Mouse (Mus musculus) lung, postnatal 10 days (tissue): ENCODE measurements at regions not wholly inside any gene's neighbourhood (a gene's known extent, or its start where the extent isn't known, plus 50 kb on each side); places are given as distances from the start of the nearest gene placed in this dataset.

Experiments used
- DNase-seq: peaks from one replicate; pipeline ENCODE4 v3.0.0; 2021

- no peak for DNase-seq
Observed at GRCm38 (mm10) chr2:63920997-63921396, 176.8 kb downstream of the Fign start.

GRCm38 (mm10) chr2:63920019-63920418, 177.8 kb downstream of the Fign start:
- DNase-seq, result no peak

- no peak for DNase-seq
Observed at GRCm38 (mm10) chr2:63900644-63901043, 197.2 kb downstream of the Fign start.

GRCm38 (mm10) chr2:63878477-63878876, 219.4 kb downstream of the Fign start:
- DNase-seq, result no peak

GRCm38 (mm10) chr2:63877387-63877786, 220.5 kb downstream of the Fign start:
- DNase-seq, result no peak

- DNase-seq, result peak; percentile 8
Observed at GRCm38 (mm10) chr2:63876375-63876774, 221.5 kb downstream of the Fign start.

- no peak for DNase-seq
Observed at GRCm38 (mm10) chr2:63875101-63875500, 222.7 kb downstream of the Fign start.

GRCm38 (mm10) chr2:63866524-63866923, 231.3 kb downstream of the Fign start:
- DNase-seq, result no peak

- no peak for DNase-seq
Observed at GRCm38 (mm10) chr2:63861821-63862220, 236.0 kb downstream of the Fign start.

GRCm38 (mm10) chr2:63856462-63857054, 241.3 kb downstream of the Fign start:
- DNase-seq, result no peak

GRCm38 (mm10) chr2:63855476-63855875, 242.4 kb downstream of the Fign start:
- DNase-seq, result no peak

GRCm38 (mm10) chr2:63854198-63854875, 243.5 kb downstream of the Fign start:
- DNase-seq, result no peak

- DNase-seq, result no peak
Observed at GRCm38 (mm10) chr2:63853226-63853625, 244.6 kb downstream of the Fign start.

GRCm38 (mm10) chr2:63852287-63852686, 245.6 kb downstream of the Fign start:
- DNase-seq, result no peak

- no peak for DNase-seq
Observed at GRCm38 (mm10) chr2:63850033-63850432, 247.8 kb downstream of the Fign start.

GRCm38 (mm10) chr2:63849486-63849885, 248.4 kb downstream of the Fign start:
- no peak for DNase-seq

GRCm38 (mm10) chr2:63832041-63832714, 265.7 kb downstream of the Fign start:
- DNase-seq, result no peak

GRCm38 (mm10) chr2:63830431-63830830, 267.4 kb downstream of the Fign start:
- no peak for DNase-seq

- DNase-seq, result no peak
Observed at GRCm38 (mm10) chr2:63828633-63829032, 269.2 kb downstream of the Fign start.

GRCm38 (mm10) chr2:63819440-63819839, 278.4 kb downstream of the Fign start:
- DNase-seq, result no peak
